Mouse (Mus musculus) forebrain, embryonic 10.5 days (tissue): ENCODE results near the gene Gm44511. TPM values are rescaled to one million over a fixed set of nuclear protein-coding genes. Genes with fewer than 3 reads are reported as not detected.
A peak's percentile ranks its signal among the peaks of the same experiment; 100 is the strongest.

Experiments used
- DNase-seq: peaks from one replicate; pipeline ENCODE4 v3.0.0-alpha.2; 2017; ENCODE audit warnings: low spot score; ENCODE audit errors: extremely low spot score
- H3K27ac ChIP-seq: fragments of 300-500 bp; sonication (generic); 2 replicates; pipeline ENCODE4 v1.5.1; 2016; ENCODE audit warnings: mild to moderate bottlenecking
- H3K27me3 ChIP-seq: fragments of 300-500 bp; sonication (generic); 2 replicates; pipeline ENCODE4 v1.6.1; 2016; ENCODE audit warnings: mild to moderate bottlenecking; ENCODE audit not compliant: poor library complexity, severe bottlenecking
- H3K36me3 ChIP-seq: fragments of 300-500 bp; sonication (generic); replicated peaks from 2 replicates; pipeline ENCODE4 v1.6.1; 2016; ENCODE audit warnings: mild to moderate bottlenecking, moderate library complexity
- H3K4me1 ChIP-seq: fragments of 300-500 bp; sonication (generic); 2 replicates; pipeline ENCODE4 v1.6.1; 2016
- H3K4me3 ChIP-seq: fragments of 300-500 bp; sonication (generic); 2 replicates; pipeline ENCODE4 v1.5.1; 2016; ENCODE audit warnings: mild to moderate bottlenecking, moderate library complexity
- H3K9me3 ChIP-seq: fragments of 300-500 bp; sonication (generic); 2 replicates; pipeline ENCODE4 v1.6.1; 2016; ENCODE audit warnings: mild to moderate bottlenecking, moderate library complexity
- WGBS: fragments of 180-500 bp; shearing (Covaris S2); methylation state at CpG from one replicate; pipeline ENCODE4 v1.1.7; 2016; 5-methylcytosine and 5-hydroxymethylcytosine counted together
- polyA plus RNA-seq: library from polyadenylated mRNA; unstranded; fragments of >200 nt; fragmentation: Nextera tagmentation; extraction: Ambion mirVana; gene quantifications from 2 replicates; pipeline ENCODE4 v1.2.1, GENCODE M21; 2016

Gm44511 gene
- not detected in 2 replicates for polyA plus RNA-seq

DNA sequence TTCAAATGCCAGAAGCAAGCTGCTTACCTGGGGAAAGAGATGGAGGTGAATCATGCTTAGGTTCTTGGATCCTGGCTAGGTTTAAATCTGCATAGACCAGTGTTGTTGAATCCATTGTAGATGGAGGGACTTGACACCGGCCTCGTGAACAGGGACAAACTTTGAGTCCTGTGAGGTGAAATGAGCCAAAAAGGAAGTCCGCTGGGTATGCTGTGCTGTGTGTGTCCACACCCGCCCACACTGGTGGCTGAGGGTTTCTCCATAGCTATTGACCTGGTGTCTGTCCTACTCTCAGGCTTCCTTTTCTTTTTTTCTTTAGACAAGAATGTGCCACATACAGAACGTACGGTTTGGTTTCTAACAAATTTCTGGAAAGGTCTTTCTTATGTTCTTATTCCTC, at the start of gene Gm44511, which contains the start of gene Klrb1b:
Gene Gm44511, minus strand, starts transcription at position 184 of the 400 bp plus-strand sequence.
Gene Klrb1b, minus strand, starts transcription at position 200 of the 400 bp plus-strand sequence.
- Histone ChIP-seq H3K4me3 (no peak within 1 kb of the TSS), H3K27me3 (no peaks in the 10 kb centered on the region), H3K36me3 (no peaks in the 10 kb centered on the region), H3K9me3 (no peaks in the 10 kb centered on the region), H3K4me1 (peaks cover 4% of the 10 kb centered on the region), H3K27ac (no peak within 1 kb of the TSS)
- DNase-seq = no peak
- WGBS = 92% methylated on average over 6 of the region's 6 CpGs

DNA sequence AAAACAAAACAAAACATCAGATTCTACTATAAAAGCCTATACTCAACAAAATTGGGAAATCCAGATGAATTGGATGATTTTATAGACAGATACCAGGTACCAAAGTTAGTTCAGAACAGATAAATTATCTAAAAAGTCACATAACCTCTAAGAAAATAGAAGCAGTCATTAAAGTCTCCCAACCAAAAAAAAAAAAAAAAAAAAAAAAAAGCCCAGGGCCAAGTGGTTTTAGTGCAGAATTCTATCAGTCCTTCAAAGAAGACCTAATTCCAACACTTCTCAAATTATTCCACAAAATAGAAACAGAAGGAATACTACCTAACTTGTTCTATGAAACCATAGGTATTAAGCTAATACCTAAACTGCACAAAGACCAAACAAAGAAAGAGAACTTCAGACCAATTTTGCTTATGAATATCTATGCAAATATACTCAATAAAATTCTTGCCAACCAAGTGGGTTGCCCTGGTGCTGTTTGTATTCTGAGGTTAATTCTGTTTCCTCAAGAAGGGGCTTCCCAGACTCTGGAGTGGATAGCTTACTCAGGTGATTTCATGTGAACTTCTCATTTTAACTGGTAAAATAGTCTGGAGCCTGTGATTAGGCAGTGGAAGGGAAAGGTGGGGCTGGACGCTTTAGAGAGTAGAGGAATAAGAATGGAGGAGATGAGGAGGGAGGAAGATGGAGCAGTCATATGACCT, 45.9 kb upstream of the Gm44511 start:
- 87% methylated on average over 1 of the region's 1 CpGs for WGBS
- no peaks in the 10 kb centered on the region for H3K36me3 ChIP-seq
- H3K4me1 ChIP-seq = peaks cover 7% of the 10 kb centered on the region

DNA sequence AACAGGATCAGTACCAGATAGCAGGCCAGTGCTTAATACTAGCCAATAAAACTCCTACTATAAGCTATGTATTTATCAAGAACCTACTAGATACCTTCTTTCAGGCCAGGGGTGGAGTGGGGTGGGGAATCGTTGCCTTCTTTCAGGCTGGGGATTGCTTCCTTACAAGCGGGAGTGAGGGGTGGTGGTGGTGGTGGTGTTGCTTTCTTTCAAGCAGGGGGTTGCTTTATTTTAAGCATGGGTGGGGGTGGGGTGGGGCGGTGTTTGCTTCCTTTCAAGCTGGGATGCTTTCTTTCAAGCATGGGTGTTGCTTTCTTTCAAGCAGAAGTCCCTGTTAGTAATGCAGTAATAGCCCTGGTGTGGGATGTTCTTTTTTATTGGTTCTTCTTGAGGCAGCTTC, 42.7 kb upstream of the Gm44511 start:
- Histone ChIP-seq H3K4me3 (no peak overlapping the region), H3K9me3 (no peaks in the 10 kb centered on the region), H3K4me1 (peaks cover 7% of the 10 kb centered on the region), H3K36me3 (no peaks in the 10 kb centered on the region), H3K27me3 (no peaks in the 10 kb centered on the region), H3K27ac (no peak overlapping the region)
- DNase-seq = no peak
- WGBS = 9% methylated on average over 3 of the region's 3 CpGs

More for the DNA sequence above, 45.9 kb upstream of the Gm44511 start:
- no peak for DNase-seq
- Histone ChIP-seq H3K27ac (no peak overlapping the region), H3K4me3 (no peak overlapping the region), H3K9me3 (peaks cover 5% of the 10 kb centered on the region; the same call in 1 of the 2 replicates), H3K27me3 (no peaks in the 10 kb centered on the region)

DNA sequence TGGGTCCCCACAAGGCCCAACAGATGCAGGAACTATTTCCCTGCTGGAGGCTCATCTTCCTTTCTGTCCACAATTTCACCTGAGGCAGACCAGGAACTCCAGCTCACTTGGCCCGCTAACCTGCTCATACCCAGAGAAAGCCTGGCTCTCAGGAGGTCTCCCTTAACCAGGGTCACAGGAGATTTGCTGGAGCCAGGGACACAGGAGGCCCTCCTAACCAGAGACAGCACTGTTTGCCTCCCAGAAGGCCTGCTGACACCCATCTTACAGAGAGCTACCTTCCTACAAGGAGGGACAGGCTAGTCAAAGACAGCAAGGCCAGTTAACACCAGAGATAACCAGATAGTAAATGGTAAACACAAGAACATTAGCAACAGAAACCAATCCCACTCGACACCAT, 31.9 kb upstream of the Gm44511 start:
- no peak for DNase-seq
- no peak overlapping the region for H3K4me3 ChIP-seq
- H3K36me3 ChIP-seq = no peaks in the 10 kb centered on the region
- no peaks in the 10 kb centered on the region for H3K9me3 ChIP-seq
- no peaks in the 10 kb centered on the region for H3K27me3 ChIP-seq
- WGBS = 88% methylated on average over 2 of the region's 2 CpGs
- H3K4me1 ChIP-seq = peaks cover 4% of the 10 kb centered on the region
- no peak overlapping the region for H3K27ac ChIP-seq

DNA sequence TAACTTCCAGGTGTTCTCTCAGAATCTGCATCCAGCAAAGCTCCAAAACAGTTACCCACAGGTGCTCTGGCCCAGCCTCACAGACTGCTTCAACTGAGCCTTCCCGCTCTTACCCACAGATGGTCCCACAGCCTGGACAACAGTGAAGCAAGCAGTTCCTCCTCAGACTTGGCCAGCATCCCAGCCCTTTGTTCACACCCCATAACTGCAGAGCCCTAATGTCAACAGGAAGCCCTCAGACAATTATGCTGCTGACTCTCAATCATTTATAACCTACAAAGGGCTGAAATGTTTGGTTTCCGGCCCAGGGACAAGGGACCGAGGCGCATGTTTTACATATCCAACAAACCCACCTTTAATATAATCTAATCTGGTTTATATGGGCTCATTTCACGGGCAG, 30.1 kb upstream of the Gm44511 start:
- DNase-seq = no peak
- 93% methylated on average over 5 of the region's 5 CpGs for WGBS

DNA sequence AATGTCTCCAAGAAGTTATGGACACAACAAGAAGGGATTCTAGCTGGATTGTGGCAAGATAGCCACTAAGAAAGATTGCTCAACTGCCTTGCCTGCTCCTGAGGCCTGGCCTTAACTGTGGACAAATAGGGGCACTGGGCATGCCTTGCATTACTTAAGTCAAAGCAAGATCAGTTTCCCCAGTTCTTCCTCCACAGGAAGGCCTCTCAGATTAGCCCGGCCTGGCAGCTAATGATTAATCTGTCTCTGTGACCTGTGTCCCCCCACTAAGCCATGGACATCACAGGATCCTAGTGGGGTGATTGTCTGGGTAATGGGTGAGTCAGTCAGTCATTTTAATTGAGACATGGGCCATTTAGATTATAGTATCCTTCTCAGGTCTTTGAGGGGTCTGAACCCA, 29.4 kb upstream of the Gm44511 start:
- Histone ChIP-seq H3K36me3 (no peaks in the 10 kb centered on the region), H3K4me3 (no peak overlapping the region), H3K27ac (no peak overlapping the region), H3K27me3 (no peaks in the 10 kb centered on the region), H3K9me3 (no peaks in the 10 kb centered on the region), H3K4me1 (peaks cover 4% of the 10 kb centered on the region)
- WGBS = 80% methylated on average over 1 of the region's 1 CpGs
- no peak for DNase-seq

More for the DNA sequence above, 30.1 kb upstream of the Gm44511 start:
- Histone ChIP-seq H3K27ac (no peak overlapping the region), H3K9me3 (no peaks in the 10 kb centered on the region), H3K36me3 (no peaks in the 10 kb centered on the region), H3K27me3 (no peaks in the 10 kb centered on the region), H3K4me1 (peaks cover 4% of the 10 kb centered on the region), H3K4me3 (no peak overlapping the region)

GRCm38 (mm10) chr6:128854895-128855294, 28.8 kb upstream of the Gm44511 start:
- H3K4me1 ChIP-seq = peaks cover 4% of the 10 kb centered on the region
- no peaks in the 10 kb centered on the region for H3K27me3 ChIP-seq
- WGBS = 98% methylated on average over 3 of the region's 3 CpGs
- H3K4me3 ChIP-seq = no peak overlapping the region
- H3K27ac ChIP-seq = no peak overlapping the region
- DNase-seq = no peak
- H3K9me3 ChIP-seq = no peaks in the 10 kb centered on the region
- H3K36me3 ChIP-seq = no peaks in the 10 kb centered on the region

- H3K27me3 ChIP-seq = no peaks in the 10 kb centered on the region
- peak; percentile 70 for DNase-seq
- peak overlapping the region; percentile 77 for H3K27ac ChIP-seq
- no peaks in the 10 kb centered on the region for H3K9me3 ChIP-seq
- 44% methylated on average over 12 of the region's 12 CpGs for WGBS
- H3K4me3 ChIP-seq = peak overlapping the region; percentile 19; the same call in 1 of the 2 replicates
- H3K36me3 ChIP-seq = no peaks in the 10 kb centered on the region
- peaks cover 4% of the 10 kb centered on the region for H3K4me1 ChIP-seq
These were observed 28.1 kb upstream of the Gm44511 start for GRCm38 (mm10) chr6:128854024-128854820.

DNA sequence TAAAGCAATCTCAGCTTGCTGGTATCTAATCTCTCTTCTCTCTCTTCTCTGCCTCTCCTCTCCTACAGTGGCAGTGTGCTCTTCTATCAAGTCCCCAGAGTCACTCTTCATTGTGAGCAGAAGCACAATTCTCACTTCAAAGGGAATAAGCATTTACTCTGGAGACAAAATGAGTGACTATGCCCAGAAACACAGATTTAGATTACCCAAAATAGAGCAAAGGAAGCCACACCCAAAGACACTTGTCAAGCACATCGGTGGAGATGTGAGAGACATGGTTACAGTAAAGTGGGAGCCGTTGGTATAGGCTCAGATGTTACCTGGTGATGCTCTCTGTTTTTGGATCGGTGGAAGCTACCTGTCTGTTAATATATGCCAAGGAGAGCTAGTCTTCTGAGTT, 26.7 kb upstream of the Gm44511 start:
- Histone ChIP-seq H3K27ac (no peak overlapping the region), H3K4me3 (no peak overlapping the region), H3K27me3 (no peaks in the 10 kb centered on the region), H3K4me1 (peaks cover 4% of the 10 kb centered on the region), H3K36me3 (no peaks in the 10 kb centered on the region), H3K9me3 (no peaks in the 10 kb centered on the region)
- DNase-seq = no peak
- 88% methylated on average over 3 of the region's 3 CpGs for WGBS

DNA sequence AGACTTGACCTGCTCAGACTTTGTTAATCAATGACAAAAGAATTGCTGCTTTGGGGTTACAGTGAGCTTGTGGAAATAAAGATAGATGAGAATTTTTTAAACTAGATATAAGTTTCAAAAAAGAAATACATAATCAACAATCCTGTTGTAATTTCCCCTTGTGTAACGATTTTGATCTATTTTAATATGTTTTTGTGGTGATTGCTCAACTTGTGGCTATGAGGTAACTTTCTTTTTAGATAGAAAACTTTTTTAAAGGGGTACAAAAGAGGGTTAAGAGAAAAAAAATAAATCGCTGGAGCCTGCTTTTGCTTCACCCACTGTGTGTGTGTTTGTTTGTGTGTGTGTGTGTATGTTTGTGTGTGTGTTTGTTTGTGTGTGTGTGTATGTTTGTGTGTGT, 25.0 kb upstream of the Gm44511 start:
- Histone ChIP-seq H3K27ac (no peak overlapping the region), H3K36me3 (no peaks in the 10 kb centered on the region), H3K4me1 (peaks cover 4% of the 10 kb centered on the region), H3K4me3 (no peak overlapping the region), H3K27me3 (no peaks in the 10 kb centered on the region), H3K9me3 (no peaks in the 10 kb centered on the region)
- WGBS = 93% methylated on average over 2 of the region's 2 CpGs
- no peak for DNase-seq

DNA sequence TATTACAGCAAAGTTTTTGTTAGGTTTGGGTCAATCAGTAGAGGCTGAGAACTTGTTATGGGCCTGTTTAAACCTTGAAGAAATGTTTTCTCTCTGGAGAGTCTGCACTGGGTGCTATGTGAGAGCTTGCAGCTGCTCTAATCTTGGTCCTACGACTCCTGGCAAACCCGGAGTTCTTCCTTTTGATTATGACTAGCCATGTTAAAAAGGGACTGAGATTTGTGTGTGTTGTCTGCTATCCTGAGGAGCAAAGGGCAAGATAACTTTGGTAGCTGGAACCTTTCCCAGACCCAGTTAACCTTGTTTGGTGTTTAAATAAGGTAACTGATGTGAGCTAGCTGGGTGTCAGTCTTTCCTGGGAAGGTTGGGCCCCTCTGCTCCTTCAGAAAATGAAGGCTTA, 24.6 kb upstream of the Gm44511 start:
- WGBS = 78% methylated on average over 2 of the region's 2 CpGs
- no peak overlapping the region for H3K27ac ChIP-seq
- H3K9me3 ChIP-seq = no peaks in the 10 kb centered on the region
- DNase-seq = no peak
- H3K4me3 ChIP-seq = no peak overlapping the region
- H3K27me3 ChIP-seq = no peaks in the 10 kb centered on the region
- no peaks in the 10 kb centered on the region for H3K36me3 ChIP-seq
- H3K4me1 ChIP-seq = peaks cover 4% of the 10 kb centered on the region

- no peaks in the 10 kb centered on the region for H3K36me3 ChIP-seq
- H3K27me3 ChIP-seq = no peaks in the 10 kb centered on the region
- H3K4me1 ChIP-seq = peaks cover 10% of the 10 kb centered on the region
- DNase-seq = peak; percentile 55
- no peak overlapping the region for H3K27ac ChIP-seq
- WGBS = 56% methylated on average over 2 of the region's 2 CpGs
- H3K9me3 ChIP-seq = no peaks in the 10 kb centered on the region
- no peak overlapping the region for H3K4me3 ChIP-seq
These were observed 23.8 kb upstream of the Gm44511 start for GRCm38 (mm10) chr6:128849902-128850301.

DNA sequence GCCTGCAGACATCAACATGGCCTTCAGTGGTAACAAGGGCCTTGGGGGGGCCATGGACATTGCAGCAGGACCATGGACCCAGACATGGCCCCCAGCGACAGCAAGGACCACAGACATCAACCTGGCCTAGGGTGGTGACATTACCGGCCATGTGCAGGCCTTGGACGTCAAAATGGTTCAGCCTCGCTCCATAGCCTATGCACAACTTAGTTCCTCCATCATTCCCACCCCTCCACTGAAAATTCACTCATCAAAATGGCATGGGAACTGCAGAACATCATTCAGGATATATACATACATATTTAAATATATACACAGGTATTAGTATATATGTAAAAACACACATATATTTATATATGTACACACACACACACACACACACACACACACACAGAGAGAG, 21.3 kb upstream of the Gm44511 start:
- 90% methylated on average over 4 of the region's 4 CpGs for WGBS
- Histone ChIP-seq H3K4me3 (no peak overlapping the region), H3K4me1 (peaks cover 18% of the 10 kb centered on the region), H3K9me3 (no peaks in the 10 kb centered on the region), H3K27ac (no peak overlapping the region), H3K36me3 (no peaks in the 10 kb centered on the region), H3K27me3 (no peaks in the 10 kb centered on the region)
- no peak for DNase-seq
